Mouse (Mus musculus) c-Kit-positive CD71-negative TER-119-negative erythroid progenitor cells, embryonic 14.5 days (primary cell): ENCODE measurements around the gene Mpnd.

Experiments used
- DNase-seq: peaks from one replicate; pipeline ENCODE4 v3.0.0-alpha.2; 2013; ENCODE audit warnings: low read depth

The Mpnd gene

DNA sequence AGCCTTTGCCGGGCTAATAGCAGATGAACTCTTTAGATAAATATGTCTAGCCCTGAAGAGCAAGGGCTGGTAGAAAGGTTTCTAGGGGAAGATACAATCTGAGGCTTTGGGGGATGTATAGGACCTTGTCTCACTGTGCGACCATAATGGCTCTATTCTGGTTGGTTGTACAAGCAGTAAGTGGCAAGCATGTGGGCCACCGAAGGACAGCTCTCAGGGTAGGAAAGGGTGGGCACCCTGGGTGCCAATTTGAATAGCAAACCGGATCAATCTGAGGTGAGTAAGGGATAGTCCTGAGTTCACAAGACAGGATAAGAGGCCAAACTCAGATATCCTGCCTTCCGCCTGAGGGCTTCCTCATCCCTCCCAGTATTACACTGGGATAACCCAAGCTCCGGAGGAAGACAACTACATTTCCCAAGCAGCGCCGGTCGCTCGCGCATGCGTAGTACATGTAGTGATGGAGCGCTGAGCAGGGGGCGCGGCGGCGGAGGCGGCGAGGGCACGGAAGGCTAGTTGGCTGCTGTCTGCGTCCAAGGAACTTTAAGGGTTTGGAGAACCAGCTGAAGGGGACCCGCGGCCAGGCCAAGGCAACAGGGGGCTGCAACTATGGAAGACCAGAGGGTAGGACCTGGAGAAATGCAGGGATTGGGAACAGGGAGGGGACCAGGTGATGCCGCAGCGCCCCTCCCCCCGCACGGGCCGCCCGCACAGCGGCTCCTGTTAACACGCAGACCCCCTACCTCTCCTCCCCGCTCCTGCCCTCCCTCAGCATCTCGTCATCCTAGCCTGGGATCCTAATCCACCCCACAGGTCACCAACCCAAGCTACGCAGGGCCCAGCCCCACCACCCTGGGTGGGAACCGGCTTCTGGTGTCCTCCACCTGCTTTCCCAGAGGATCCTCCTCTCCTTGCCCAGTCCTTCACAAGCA is 19.2 kb upstream of the Mpnd start, which contains the start of gene Fsd1:
TSS of gene Fsd1 (plus strand) at position 480 of the 932 bp plus-strand sequence.
- DNase-seq: no peak

GRCm38 (mm10) chr17:55990278-55990898 is 15.1 kb upstream of the Mpnd start:
- no peak for DNase-seq

DNA sequence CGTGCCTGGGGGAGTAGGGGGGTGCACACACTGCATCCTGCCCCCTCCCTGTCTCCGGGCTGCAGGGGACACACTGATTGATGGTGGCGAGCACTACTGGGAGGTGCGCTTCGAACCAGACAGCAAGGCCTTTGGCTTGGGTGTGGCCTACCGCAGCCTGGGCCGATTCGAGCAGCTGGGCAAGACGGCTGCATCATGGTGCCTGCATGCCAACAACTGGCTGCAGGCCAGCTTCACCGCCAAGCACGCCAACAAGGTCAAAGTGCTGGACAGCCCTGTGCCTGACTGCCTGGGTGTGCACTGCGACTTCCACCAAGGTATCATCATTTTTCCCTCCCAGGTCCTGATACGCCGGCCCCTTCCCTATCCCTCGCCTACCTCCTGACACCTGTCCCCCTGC is 9.5 kb upstream of the Mpnd start:
- no peak for DNase-seq

DNA sequence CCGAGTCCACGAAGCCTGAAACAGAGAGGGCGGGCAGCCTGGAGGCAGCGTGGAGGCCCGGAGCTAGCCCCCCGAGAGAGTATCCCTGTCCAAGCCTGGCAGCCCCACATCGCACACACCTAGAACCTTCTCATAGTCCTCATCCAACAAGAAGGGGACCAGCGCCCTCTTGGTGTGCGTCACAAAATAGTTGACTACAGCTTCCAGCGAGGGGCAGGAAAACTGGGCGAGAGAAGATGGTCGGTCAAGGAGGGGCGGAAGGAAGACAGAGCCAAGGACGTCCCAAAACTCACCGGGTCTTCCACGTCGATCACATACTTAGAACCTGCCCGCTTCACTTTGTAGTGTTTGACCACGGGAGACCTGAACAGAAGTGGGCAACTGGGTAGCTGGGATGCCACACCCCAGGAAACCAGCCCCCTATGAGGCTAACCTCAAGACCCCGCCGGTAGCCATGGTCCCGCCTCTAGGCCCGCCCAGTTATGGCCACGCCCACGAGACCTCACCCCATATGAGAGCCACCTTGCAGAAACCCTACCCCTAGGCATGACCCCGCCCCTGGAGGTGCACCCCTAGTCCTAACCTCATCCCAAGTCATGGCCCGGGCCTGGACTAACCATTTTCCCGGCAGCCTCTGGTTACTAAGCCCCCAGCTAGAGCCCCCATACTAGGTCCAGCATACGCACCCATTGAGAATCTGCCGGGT is 5.6 kb upstream of the Mpnd start:
- no peak for DNase-seq

DNA sequence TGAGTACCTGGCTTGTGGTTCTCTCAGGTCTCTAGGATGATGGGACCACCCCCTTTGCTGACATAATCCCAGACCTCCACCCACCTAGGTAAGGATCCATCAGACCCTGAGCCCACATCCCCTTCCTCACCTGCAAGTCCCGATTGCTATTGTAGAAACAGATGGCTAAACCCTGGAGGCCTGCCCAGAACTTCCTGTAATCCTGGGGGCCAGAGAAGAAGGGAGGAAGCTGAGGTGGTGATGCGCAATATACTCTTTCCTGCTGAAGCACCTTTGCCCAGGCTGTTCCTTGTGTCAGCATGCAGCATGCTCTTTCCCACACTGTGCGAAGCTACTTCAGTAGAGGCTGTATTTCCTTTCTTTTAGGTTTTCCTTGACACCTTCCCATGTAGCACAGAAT is 2.5 kb upstream of the Mpnd start:
- no peak for DNase-seq

DNA sequence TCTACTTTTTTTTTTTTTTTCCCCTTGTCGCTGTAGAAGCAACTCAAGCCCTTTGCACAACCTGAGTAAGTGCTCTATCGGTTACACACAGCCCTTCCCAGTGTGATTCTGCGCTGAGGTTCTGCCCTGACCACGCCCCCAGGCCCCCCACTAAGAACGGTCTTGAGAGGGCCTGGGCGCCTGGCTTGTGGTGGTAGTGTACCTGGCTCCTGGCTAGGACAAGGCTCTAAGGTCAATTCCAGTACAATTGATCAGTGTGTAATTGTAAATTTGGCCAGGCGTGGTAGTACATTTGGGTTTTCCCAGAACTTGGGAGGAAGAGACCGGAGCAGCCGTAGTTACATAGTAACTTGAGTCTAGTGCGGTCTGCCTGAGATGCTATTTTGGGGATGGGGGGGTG is 1.4 kb downstream of the Mpnd start:
- no peak for DNase-seq

DNA sequence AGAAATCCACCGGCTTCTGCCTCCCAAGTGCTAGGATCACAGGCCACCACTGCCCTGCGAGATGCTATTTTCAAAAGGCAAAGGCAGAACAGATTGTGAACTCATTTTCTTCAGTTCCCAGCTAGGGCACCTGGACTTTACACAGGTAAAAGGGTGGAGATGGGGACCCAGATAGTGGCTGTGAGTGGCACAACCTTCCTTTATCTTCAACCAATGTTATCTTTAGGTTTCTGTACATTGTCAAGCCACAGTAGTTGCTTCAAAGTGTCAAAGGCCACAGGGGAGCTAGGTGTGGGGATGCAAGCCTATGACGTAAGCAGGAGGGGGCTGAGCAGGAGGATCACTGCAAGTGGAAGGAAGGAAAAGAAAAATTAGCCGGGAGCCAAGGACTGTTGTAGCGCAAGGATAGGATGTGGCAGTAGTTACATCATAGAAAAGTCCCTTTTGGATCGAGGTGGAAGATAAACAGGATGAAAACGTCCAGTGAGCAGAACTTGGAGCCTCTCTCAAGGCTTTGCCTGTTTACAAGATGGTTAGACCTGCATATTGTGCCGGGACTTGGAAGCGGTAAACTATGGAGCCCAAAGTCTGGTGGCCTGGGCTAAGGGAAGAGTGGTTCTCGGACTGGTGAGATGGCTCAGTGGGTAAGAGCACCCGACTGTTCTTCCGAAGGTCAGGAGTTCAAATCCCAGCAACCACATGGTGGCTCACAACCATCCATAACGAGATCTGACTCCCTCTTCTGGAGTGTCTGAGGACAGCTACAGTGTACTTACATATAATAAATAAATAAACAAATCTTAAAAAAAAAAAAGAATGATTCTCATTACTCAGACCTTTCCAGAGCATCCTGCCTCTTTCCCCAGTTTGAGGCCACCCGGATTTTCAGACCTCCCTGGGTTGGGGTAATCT is 2.2 kb downstream of the Mpnd start:
- no peak for DNase-seq

DNA sequence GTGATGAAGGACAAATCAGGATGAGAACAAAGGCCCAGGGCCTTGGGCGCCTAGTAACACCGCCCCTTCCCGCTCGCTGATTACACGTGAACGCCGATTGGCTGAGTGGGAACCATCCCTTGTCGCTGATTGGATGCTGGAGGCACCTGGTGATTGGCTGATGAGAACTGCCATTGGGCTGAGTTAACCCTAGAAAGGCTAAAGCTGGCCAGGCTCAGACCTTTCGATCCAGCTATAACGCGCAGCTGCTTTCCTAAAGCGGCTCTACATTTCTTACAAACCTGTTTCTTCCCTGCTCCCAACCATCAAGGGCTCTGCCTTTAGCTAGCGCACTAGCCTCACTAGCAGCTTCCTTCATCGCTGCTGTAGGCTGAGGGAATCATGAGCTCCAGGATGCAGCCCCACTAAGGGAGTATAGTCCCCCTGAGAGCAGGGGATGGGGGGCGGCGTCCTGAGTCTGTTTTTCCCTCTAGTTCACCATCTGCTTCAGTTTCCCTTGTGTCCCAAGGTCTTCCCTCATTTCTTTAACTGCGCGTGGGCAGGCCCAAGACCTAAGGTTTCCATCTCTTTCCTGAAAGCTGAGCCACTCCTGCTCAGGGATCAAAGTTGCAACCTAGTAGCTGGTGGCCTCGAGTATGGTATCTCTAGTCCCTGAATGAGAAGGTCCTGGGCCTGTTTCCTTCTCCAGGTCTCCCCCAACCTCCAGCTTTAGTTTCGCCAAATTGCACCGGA is 3.0 kb downstream of the Mpnd start:
- DNase-seq: peak; percentile 87

DNA sequence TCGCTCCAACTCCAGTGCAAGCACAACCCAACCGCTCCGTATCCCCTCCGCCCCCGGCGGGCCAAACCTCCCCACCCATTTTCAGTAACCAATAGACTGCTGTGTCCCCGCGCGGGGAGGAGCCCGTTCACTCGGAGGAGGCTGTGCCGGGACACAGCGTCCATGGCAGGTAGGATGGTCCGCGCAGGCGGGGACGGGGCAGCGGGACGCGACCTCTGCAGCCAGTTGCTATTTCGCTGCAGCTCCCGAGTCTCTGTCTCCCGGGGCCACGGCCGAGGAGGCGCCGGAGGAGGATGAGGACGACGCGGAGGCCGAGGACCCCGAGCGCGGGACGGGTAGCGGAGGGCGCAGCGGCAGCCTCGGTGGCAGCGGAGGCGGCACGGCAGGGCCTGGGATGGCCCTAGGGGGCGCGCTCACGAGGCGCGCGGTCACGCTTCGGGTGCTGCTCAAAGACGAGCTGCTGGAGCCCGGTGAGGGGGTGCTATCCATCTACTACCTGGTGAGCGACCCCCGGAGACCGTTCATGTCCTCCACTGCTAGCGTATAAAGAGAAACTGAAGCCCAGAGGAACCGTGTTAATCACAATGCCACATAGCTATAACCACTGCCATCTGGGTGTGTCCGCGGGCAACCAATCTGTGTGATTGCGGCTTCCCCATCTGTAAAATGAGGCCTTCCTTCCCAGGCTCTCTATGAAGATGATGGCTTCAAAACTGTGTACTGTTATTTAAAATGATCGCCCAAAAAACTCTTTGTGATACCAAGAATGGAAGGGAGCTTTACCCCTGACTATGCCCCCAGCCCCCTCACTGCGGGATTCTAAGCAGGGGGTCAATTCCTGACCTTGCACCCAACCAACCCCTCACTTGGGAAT is 3.8 kb downstream of the Mpnd start:
- peak; percentile 82 for DNase-seq

DNA sequence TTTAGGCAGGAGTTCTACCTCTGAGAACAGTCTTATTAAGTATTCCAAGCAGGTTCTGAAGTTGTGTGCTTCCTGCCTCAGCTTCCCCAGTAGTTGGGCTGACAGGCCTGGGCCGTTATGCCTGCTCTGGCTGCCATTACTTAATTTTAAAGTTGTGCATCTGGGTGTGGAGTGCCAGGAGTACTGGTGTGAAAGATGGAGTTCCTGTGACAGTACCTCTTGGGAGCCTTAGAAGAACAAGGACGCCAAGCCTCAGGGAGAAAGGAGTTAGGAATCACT is 4.4 kb downstream of the Mpnd start:
- DNase-seq: no peak

DNA sequence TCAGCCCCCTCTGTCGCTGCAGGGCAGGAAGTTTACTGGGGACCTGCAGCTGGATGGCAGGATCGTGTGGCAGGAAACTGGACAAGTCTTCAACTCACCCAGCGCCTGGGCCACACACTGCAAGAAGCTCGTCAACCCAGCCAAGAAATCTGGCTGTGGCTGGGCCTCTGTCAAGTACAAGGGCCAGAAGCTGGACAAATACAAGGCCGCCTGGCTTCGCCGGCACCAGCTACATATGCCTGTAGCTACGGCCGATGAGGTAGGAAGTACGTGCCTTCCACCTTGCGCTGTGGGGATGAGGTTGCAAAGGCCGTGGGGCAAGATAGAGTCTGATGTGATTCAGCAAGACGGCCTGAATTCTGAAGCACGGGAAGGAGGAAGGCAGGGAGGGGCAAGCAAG is 4.7 kb downstream of the Mpnd start:
- DNase-seq: no peak

- DNase-seq: peak; percentile 60
Measured at GRCm38 (mm10) chr17:56010681-56011080, 5.2 kb downstream of the Mpnd start.

- no peak for DNase-seq
Measured at GRCm38 (mm10) chr17:56011441-56011840, 5.9 kb downstream of the Mpnd start.

DNA sequence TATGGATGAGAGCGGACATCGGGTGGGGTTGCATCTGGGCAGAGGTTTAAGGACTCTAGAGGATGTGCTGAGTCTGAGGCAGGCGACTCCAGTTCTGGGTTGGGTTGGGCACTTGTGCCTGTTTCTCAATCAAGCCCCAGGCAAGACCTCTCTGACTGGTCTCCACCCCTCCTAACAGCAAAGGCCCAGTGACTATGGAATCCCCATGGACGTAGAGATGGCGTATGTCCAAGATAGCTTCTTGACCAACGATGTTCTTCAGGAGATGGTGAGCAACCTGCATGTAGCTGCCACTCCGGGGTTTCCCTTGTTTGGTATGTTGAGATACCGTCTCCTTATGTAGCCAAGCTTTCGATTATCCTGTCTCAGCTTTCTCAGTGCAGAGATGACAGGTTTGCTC is 9.8 kb downstream of the Mpnd start:
- DNase-seq: no peak

DNA sequence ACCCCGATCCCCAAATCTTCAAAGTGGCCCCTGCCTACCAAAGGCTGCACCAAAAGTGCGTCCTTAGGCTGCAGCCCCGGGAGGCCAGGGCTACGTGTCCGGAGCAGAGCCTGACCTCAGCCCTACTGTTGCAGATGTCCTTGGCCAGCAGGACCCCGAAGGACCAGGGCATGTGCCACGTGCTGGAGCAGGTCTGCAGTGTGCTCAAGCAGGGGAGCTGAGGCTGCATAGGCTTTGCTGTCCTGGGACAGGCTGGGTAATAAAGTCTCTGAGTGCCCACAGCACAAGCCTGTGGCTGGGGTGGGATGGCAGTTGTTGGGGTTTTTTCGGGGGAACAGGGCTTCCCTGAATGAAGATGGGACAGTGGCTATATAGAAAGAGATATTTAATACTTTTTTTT is 10.9 kb downstream of the Mpnd start:
- DNase-seq: no peak

DNA sequence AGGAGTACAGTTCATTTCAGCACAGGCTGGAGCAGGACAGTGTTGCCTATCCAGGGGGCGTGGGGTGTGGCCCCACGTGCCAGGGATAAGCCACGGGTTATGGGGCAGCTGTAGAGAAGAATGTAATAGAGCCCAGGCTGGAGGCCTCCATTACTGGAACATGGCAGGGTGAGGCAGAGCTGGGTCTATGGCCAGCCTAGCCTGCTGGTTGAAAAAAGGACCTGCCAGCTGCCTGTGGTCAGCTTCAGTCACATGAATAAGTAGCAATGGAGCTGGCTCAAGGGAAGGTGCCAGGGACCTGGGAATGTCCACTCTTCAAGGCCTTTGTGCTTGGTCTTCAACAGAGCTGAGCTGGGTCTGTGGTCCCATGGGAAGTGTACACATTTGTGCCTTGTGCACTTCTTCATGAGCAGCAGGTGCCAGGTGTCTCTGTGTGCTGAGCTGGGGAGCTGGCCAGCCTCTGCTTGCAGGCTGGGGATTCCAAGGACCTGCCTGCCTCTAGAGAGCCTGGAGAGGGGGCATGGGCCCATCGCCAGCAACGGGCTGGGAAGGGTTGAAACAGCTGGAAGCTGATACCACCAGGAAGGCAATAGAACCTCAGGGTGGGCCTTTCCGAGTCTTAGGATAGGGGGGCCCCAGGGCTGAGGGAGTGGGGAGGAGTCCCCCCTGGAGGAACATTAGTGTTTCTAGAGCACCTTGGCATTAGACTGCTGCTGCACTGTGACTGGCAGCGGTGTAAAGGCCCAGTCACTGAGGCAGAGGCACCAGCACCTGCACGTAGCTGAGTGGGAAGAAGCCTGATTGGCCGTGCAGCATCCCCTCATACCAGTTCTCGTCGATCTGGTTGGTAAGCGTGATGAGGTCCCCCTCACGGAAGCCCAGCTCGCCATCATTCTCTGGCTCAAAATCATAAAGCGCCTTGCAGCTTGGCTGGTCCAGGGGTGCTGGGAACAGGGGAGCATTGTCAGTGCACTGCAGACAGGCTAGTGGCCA is 11.6 kb downstream of the Mpnd start:
- no peak for DNase-seq

- DNase-seq: no peak
Measured at GRCm38 (mm10) chr17:56017848-56018247, 12.3 kb downstream of the Mpnd start.

DNA sequence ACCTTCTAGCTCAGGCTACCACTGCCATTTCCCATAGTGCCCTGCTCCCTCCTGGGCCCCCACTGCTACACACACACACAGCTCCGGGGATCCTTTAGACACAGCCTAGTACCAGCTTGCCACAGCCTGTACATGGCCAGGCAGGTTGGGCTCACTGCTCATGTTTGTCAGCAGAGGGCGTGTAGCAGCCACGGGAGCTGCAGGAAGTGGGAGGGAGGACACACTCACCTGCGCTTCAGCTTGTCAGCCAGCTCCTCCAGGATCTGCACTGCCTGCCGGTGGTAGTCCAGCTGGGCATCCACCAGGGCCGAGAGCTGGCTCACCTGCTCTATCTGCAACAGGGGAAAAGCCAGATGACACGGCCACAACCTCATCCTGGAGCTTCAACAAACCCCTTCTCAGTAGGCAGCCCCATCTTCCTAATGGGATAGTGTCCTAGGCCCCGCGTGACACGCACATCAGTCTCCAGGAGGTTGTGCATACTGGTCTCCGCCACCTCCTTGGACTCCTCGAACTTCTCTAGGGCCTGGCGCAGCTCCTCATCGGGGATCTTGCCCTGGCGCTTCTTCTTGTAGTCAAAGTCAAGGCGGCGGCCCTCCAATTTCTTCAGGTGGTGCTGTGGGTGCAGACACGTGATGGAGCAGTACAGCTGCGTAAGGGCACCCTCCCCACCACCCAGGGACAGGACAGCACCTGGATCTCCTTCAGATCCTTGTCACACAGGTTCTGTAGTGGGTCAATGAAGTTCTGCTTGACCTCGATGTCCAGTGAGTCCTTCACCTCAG is 13.0 kb downstream of the Mpnd start:
- DNase-seq: no peak
